Mouse (Mus musculus): ENCODE measurements at regions not wholly inside any gene's neighbourhood (a gene's known extent, or its start where the extent isn't known, plus 50 kb on each side); places are given as distances from the start of the nearest gene placed in this dataset.

GRCm38 (mm10) chr4:68648311-68648710, 305.9 kb downstream of the Brinp1 start:
- DNase-seq (ENCODE audit: low spot score), result no peak

GRCm38 (mm10) chr4:68633299-68633698, 320.9 kb downstream of the Brinp1 start:
- no peak for DNase-seq (ENCODE audit: low spot score)

GRCm38 (mm10) chr4:68624025-68624342, 330.2 kb downstream of the Brinp1 start:
- no peak for DNase-seq (ENCODE audit: low spot score)

GRCm38 (mm10) chr4:68623125-68624024, 330.8 kb downstream of the Brinp1 start:
- DNase-seq (ENCODE audit: low spot score), result no peak

- DNase-seq (ENCODE audit: low spot score), result no peak
Observed at GRCm38 (mm10) chr4:68620585-68620984, 333.6 kb downstream of the Brinp1 start.

- DNase-seq (ENCODE audit: low spot score), result no peak
Observed at GRCm38 (mm10) chr4:68615706-68616397, 338.3 kb downstream of the Brinp1 start.

DNA sequence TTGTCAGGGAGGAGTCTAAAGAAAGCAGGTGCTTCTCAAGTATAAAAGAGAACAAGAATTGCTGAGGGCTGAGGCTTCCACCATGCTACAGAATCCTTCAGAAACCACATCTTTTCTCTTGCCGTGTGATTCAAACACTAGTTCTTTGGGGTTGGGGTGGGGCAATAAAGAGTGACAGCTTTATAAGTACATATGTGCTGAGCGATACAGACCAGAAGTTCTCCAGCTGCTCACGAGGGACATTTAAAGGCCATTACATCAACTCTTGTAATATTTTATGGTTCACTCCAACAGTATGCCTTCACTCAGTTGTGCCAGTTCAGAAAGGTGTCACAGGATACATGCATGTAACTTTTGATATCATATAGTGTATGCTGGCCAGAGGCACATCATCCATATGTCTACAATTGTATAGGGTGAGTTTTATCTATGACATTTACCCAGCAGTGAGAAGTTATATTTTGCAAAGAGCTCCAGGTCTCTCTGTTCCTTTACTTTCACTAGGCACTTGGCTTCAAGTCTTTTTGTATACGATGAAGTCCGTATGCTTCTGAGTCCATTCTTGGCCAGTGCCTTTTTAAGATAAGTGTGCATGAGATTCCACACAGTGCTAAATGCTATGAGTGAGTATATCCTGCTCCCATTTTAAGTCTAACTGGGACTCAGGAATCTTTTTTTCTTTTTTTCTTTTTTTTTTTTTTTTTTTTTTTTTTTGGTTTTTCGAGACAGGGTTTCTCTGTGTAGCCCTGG, 341.8 kb downstream of the Brinp1 start:
- no peak for DNase-seq (ENCODE audit: low spot score)

- DNase-seq (ENCODE audit: low spot score), result no peak
Observed at GRCm38 (mm10) chr4:68595256-68595655, 358.9 kb downstream of the Brinp1 start.

- DNase-seq (ENCODE audit: low spot score), result no peak
Observed at GRCm38 (mm10) chr4:68575375-68575774, 378.8 kb downstream of the Brinp1 start.

- DNase-seq (ENCODE audit: low spot score), result no peak
Observed at GRCm38 (mm10) chr4:68574610-68575167, 379.5 kb downstream of the Brinp1 start.

DNA sequence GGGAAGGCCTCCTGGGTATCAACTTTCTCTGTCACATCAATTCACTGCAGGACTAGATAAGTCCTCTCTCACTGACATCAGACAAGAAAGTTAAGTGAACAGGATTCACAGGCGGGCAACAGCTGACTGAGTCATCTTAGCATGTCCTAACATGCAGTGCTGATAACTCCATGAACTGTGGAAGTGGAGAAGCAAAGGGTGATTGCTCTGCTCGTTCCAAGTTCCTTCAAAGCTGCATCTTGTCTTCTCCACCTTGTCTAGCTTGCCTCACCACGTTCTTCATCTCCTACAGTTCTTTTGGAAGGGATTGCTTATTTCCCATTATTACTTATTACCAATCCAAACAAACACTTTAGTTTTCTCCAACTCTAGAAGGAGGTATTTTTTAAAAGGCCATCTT, 380.9 kb downstream of the Brinp1 start:
- DNase-seq (ENCODE audit: low spot score), result no peak

- no peak for DNase-seq (ENCODE audit: low spot score)
Observed at GRCm38 (mm10) chr4:68572521-68572920, 381.7 kb downstream of the Brinp1 start.

DNA sequence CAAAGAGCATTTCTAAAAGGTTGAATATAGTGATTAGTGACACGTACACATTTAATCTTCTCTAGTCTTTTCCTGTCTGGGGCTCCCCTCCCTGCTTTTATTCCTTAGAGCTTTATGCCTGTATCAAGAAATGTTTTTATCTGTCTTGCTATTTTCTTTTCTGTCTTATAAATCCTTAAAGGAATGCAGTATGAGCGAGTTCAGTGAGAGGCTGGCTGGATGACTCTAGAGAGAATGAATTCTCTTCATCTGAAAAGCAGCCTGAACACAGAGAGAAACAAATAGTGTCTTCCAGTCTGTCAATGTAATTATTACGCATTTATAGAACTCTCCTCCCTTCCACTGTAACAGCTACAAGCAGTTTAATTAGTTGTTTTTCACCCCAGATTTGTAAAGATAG, 417.9 kb downstream of the Brinp1 start:
- no peak for DNase-seq (ENCODE audit: low spot score)

GRCm38 (mm10) chr4:68535815-68536214, 418.4 kb downstream of the Brinp1 start:
- peak; percentile 13 for DNase-seq (ENCODE audit: low spot score)

GRCm38 (mm10) chr4:68532056-68532455, 422.1 kb downstream of the Brinp1 start:
- DNase-seq (ENCODE audit: low spot score), result no peak

DNA sequence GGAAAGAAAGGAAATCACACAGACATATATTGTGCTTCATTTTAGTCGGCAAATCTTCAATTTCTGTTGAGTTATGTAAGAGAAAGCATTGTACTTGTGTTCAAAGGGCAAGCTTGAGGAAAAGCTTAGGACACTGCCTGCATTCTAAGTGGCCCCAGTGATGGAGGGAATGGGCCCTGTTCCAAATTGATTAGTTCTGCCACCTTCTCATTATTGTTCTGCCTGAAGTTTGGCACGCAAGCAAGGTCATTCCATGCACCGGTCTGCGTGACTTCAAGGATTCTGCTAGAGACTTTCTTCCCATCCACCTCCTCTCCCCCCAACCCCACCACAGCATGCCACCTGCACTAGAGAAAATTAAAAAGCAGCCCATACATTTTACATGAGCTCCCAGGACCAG, 466.2 kb downstream of the Brinp1 start:
- peak; percentile 45 for DNase-seq (ENCODE audit: low spot score)

DNA sequence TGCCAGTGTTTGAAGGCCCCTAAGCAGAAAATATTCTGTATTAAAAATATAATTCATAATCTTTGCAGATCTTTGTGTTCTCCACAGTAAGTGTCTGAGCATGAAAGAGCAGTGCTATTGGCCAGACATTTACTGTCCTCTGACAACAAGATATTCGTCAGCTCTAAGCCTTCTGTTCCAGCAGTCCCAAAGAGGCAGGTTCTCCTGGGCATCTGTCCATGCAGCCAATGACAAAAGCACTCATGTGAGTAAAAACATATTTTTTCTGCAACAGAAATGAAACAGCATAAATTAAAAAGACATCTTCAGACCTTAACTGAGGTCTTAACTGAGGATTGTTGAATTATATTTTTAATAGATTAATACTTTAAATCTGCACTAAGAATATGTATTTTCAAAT, 467.3 kb downstream of the Brinp1 start:
- no peak for DNase-seq (ENCODE audit: low spot score)

DNA sequence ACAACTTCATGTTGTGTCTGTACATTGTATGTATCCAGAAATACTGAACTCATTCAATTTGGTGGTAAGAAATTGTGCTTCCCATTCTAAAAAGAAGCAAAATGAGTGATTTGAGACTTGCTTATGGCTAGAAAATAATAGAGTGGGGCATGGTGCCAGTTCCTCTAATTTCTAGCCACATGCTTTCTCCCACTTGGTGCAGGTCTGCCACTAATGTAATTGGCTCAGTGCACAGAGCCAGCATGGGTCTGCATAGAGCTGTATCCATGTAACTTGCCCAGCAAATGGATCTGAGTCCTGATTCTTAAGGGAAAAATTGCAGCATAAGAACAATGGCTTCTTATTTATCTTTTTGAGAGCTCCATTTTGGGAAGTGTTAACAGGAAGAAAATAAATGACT, 492.4 kb downstream of the Brinp1 start:
- DNase-seq (ENCODE audit: low spot score), result no peak

DNA sequence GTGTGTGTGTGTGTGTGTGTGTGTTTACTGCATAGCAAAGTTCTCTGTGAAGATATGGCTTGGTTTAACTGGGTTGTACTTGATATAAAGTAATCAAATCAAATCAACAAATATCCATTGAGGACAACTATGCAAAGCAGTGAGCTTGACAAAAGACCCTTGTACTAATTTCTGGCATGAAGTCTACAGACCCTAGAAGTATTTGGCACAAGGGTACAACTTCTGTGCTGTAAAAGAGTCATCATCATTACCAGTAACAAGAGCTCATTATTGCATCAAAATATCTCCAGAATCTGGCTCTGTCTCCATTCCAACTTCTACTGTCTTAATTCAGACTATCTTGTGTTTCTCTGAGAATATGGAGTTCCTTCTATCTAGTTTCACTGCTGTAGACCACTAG, 538.2 kb downstream of the Brinp1 start:
- no peak for DNase-seq (ENCODE audit: low spot score)

- no peak for DNase-seq (ENCODE audit: low spot score)
Observed at GRCm38 (mm10) chr4:68410785-68411184, 543.4 kb downstream of the Brinp1 start.

DNA sequence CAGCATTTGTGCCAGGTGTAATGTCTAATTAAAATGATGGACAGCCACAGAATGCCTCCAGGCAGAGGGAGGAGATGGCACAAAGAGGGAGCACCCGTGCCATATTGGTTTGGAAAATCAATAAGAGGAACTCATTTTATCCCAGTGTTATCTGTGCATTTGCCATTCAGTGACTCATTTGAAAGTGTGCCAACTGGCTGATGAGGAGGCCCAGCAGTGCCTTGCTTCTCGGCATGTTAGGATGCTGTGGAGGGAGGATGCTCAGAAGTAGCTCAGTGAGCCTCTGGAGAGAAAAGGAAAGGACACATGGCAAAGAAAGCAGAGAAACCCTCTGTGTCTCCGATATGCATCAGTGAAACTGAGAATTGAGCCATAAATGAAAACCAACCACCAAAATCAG, 549.8 kb downstream of the Brinp1 start:
- no peak for DNase-seq (ENCODE audit: low spot score)

- no peak for DNase-seq (ENCODE audit: low spot score)
Observed at GRCm38 (mm10) chr4:68387097-68387496, 567.1 kb downstream of the Brinp1 start.

DNA sequence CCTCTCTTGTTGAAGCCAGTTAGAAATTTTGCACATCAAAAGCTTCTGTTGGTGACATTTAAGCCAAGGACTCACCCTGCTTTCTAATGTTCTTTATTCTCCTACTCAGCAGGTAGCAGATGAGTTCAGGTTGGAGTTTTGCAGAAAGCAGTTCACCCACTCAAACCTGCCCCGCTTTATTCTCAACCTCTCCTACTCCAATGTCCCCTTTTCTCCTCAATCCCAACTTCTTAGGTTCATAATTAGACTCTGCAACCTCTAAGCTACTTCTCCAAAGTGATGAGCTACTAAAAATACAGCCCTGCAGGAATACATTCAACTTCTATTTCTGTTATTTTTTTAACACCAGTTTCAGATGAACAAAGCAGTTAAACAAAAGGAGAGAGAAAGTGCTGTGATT, 572.2 kb downstream of the Brinp1 start:
- no peak for DNase-seq (ENCODE audit: low spot score)
